ENCODE assay signal across 8 mouse cellular contexts in the genomic region with DNA sequence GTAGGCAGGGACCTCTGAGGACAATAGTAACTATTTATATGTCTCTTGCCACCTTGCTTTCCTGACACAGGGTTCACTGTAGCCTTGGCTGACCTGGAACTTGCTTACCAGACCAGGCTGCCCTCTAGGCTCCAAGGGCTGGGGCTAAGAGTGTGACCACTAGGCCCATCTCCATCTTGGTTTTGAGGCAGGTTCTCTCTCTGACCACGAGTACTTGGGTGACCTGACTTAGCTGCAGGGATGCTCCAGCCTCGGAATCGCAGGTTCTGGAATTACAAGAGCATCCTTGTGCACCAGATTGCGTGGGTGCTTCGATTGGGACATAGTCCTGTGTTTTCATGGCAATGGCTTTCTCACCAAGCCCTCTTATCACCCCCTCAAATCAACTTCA. TPM values are rescaled to one million over a fixed set of nuclear protein-coding genes. Genes with fewer than 3 reads are reported as not detected.
DNase-seq lines count a peak whose midpoint lies in the region; ATAC-seq lines count a peak whose summit lies in the region.

No protein-coding gene starts in this region.

- no peak for ATAC-seq in heart, embryonic 15.5 days (replicated peaks; ENCODE audit: insufficient number of reproducible peaks, insufficient read depth, low FRiP score, low read depth)
- no peak for ATAC-seq in midbrain, embryonic 11.5 days (ENCODE audit: low FRiP score)
- no peak for ATAC-seq in midbrain, embryonic 16.5 days
- no peak for ATAC-seq in hindbrain, embryonic 15.5 days (ENCODE audit: low FRiP score, low read depth)
- no peak for ATAC-seq in neural tube, embryonic 15.5 days (ENCODE audit: low FRiP score)

- H3K36me3 ChIP-seq in heart, embryonic 15.5 days = peaks cover 18% of the 10 kb centered on the region
- 0 out of 2 replicates have a peak, but pooled peaks cover 3% of the 10 kb centered on the region for H3K36me3 ChIP-seq in midbrain, embryonic 11.5 days (ENCODE audit: control insufficient read depth, insufficient read depth, low read length)
- peaks cover 8% of the 10 kb centered on the region for H3K36me3 ChIP-seq in midbrain, embryonic 16.5 days (ENCODE audit: control insufficient read depth, insufficient read depth, low read length)
- peaks cover 11% of the 10 kb centered on the region; the same call in 1 of the 2 replicates for H3K36me3 ChIP-seq in hindbrain, embryonic 15.5 days
- peaks cover 17% of the 10 kb centered on the region for H3K36me3 ChIP-seq in neural tube, embryonic 15.5 days

- peaks cover 60% of the 10 kb centered on the region for H3K4me1 ChIP-seq in heart, embryonic 15.5 days (replicated peaks)
- peaks cover 42% of the 10 kb centered on the region for H3K4me1 ChIP-seq in midbrain, embryonic 11.5 days (ENCODE audit: control insufficient read depth, insufficient read depth, low read length)
- peaks cover 13% of the 10 kb centered on the region for H3K4me1 ChIP-seq in midbrain, embryonic 16.5 days (ENCODE audit: control insufficient read depth, insufficient read depth, low read length)
- peaks cover 21% of the 10 kb centered on the region for H3K4me1 ChIP-seq in hindbrain, embryonic 15.5 days (replicated peaks)
- H3K4me1 ChIP-seq in neural tube, embryonic 15.5 days = peaks cover 31% of the 10 kb centered on the region

- peak overlapping the region; percentile 6; the same call in 1 of the 2 replicates for H3K4me2 ChIP-seq in heart, embryonic 15.5 days
- H3K4me2 ChIP-seq in midbrain, embryonic 11.5 days = no peak overlapping the region
- no peak overlapping the region for H3K4me2 ChIP-seq in midbrain, embryonic 16.5 days (ENCODE audit: low read length)
- H3K4me2 ChIP-seq in hindbrain, embryonic 15.5 days = no peak overlapping the region
- no peak overlapping the region for H3K4me2 ChIP-seq in neural tube, embryonic 15.5 days

- DNase-seq in heart, adult 9 months (ENCODE audit: low spot score in 2 of 2) = no peak
- DNase-seq in midbrain, embryonic 11.5 days (ENCODE audit: low spot score, missing footprints) = no peak
- DNase-seq in retina, postnatal 1 day = no peak
- DNase-seq in right cerebral cortex, postnatal 14 days = no peak

- no peaks in the 10 kb centered on the region for H3K27me3 ChIP-seq in heart, embryonic 15.5 days
- no peaks in the 10 kb centered on the region for H3K27me3 ChIP-seq in midbrain, embryonic 11.5 days (ENCODE audit: control insufficient read depth, insufficient read depth, low read length)
- H3K27me3 ChIP-seq in midbrain, embryonic 16.5 days (ENCODE audit: control insufficient read depth, insufficient read depth, low read depth, low read length) = no peaks in the 10 kb centered on the region
- no peaks in the 10 kb centered on the region for H3K27me3 ChIP-seq in hindbrain, embryonic 15.5 days
- H3K27me3 ChIP-seq in neural tube, embryonic 15.5 days (replicated peaks) = no peaks in the 10 kb centered on the region

- no peak overlapping the region for H3K4me3 ChIP-seq in heart, embryonic 15.5 days
- H3K4me3 ChIP-seq in midbrain, embryonic 11.5 days (ENCODE audit: low read depth, low read length) = no peak overlapping the region
- H3K4me3 ChIP-seq in midbrain, embryonic 16.5 days (ENCODE audit: low read depth, low read length) = no peak overlapping the region
- no peak overlapping the region for H3K4me3 ChIP-seq in hindbrain, embryonic 15.5 days
- no peak overlapping the region for H3K4me3 ChIP-seq in neural tube, embryonic 15.5 days (replicated peaks)

- no peaks in the 10 kb centered on the region for H3K9me3 ChIP-seq in heart, embryonic 15.5 days (replicated peaks)
- no peaks in the 10 kb centered on the region for H3K9me3 ChIP-seq in midbrain, embryonic 11.5 days (ENCODE audit: control insufficient read depth, low read length)
- H3K9me3 ChIP-seq in midbrain, embryonic 16.5 days (replicated peaks; ENCODE audit: control insufficient read depth, low read length, poor library complexity, severe bottlenecking) = no peaks in the 10 kb centered on the region
- H3K9me3 ChIP-seq in hindbrain, embryonic 15.5 days = no peaks in the 10 kb centered on the region
- H3K9me3 ChIP-seq in neural tube, embryonic 15.5 days (replicated peaks) = no peaks in the 10 kb centered on the region

- H3K9ac ChIP-seq in heart, embryonic 15.5 days = peak overlapping the region; percentile 34; the same call in 1 of the 2 replicates
- no peak overlapping the region for H3K9ac ChIP-seq in midbrain, embryonic 11.5 days (ENCODE audit: low read length)
- H3K9ac ChIP-seq in midbrain, embryonic 16.5 days (ENCODE audit: low read depth, low read length) = no peak overlapping the region
- no peak overlapping the region for H3K9ac ChIP-seq in hindbrain, embryonic 15.5 days
- H3K9ac ChIP-seq in neural tube, embryonic 15.5 days (replicated peaks) = 0 out of 2 replicates have a peak overlapping the region, but pooled peaks have one; percentile 7

- H3K27ac ChIP-seq in heart, embryonic 15.5 days = peak overlapping the region; percentile 83
- H3K27ac ChIP-seq in midbrain, embryonic 11.5 days (ENCODE audit: low read depth, low read length) = peak overlapping the region; percentile 25; the same call in 1 of the 2 replicates
- H3K27ac ChIP-seq in midbrain, embryonic 16.5 days (ENCODE audit: low read length) = no peak overlapping the region
- H3K27ac ChIP-seq in hindbrain, embryonic 15.5 days (replicated peaks) = peak overlapping the region; percentile 90; the same call in 1 of the 2 replicates
- H3K27ac ChIP-seq in neural tube, embryonic 15.5 days (replicated peaks) = peak overlapping the region; percentile 75

- WGBS in heart, embryonic 15.5 days = 80% methylated on average over 5 of the region's 5 CpGs
- WGBS in midbrain, embryonic 11.5 days = 83% methylated on average over 5 of the region's 5 CpGs
- WGBS in midbrain, embryonic 16.5 days = 87% methylated on average over 5 of the region's 5 CpGs
- 89% methylated on average over 5 of the region's 5 CpGs for WGBS in hindbrain, embryonic 15.5 days
- 84% methylated on average over 5 of the region's 5 CpGs for WGBS in neural tube, embryonic 15.5 days

RNA-seq across cellular contexts. Expression of a gene that starts 5.4 kb away (rescaled TPM):
- polyA plus RNA-seq in heart, embryonic 15.5 days (2015; fragmentation: Nextera tagmentation; extraction: Ambion mirVana) = 628 and 658 TPM in 2 replicates
- 581 and 594 TPM in 2 replicates for polyA plus RNA-seq in midbrain, embryonic 11.5 days (2014; fragmentation: Nextera tagmentation; extraction: Ambion mirVana)
- 509 and 552 TPM in 2 replicates for polyA plus RNA-seq in midbrain, embryonic 16.5 days (2015; fragmentation: Nextera tagmentation; extraction: Ambion mirVana)
- 583 and 596 TPM in 2 replicates for polyA plus RNA-seq in hindbrain, embryonic 15.5 days (2015; fragmentation: Nextera tagmentation; extraction: Ambion mirVana)
- polyA plus RNA-seq in neural tube, embryonic 15.5 days (2015; fragmentation: Nextera tagmentation; extraction: Ambion mirVana) = 559 and 600 TPM in 2 replicates

RNA-seq across cellular contexts. Expression of a gene that starts 12.8 kb away (rescaled TPM):
- polyA plus RNA-seq in heart, embryonic 15.5 days (2015; fragmentation: Nextera tagmentation; extraction: Ambion mirVana) = 115 and 136 TPM in 2 replicates
- 200 and 225 TPM in 2 replicates for polyA plus RNA-seq in midbrain, embryonic 11.5 days (2014; fragmentation: Nextera tagmentation; extraction: Ambion mirVana)
- polyA plus RNA-seq in midbrain, embryonic 16.5 days (2015; fragmentation: Nextera tagmentation; extraction: Ambion mirVana) = 124 and 131 TPM in 2 replicates
- 141 and 145 TPM in 2 replicates for polyA plus RNA-seq in hindbrain, embryonic 15.5 days (2015; fragmentation: Nextera tagmentation; extraction: Ambion mirVana)
- polyA plus RNA-seq in neural tube, embryonic 15.5 days (2015; fragmentation: Nextera tagmentation; extraction: Ambion mirVana) = 134 and 148 TPM in 2 replicates

RNA-seq across cellular contexts. Expression of a gene that starts 35.9 kb away (rescaled TPM):
- 4.7 and 14.4 TPM in 2 replicates for polyA plus RNA-seq in heart, embryonic 15.5 days (2015; fragmentation: Nextera tagmentation; extraction: Ambion mirVana)
- polyA plus RNA-seq in midbrain, embryonic 11.5 days (2014; fragmentation: Nextera tagmentation; extraction: Ambion mirVana) = 3.6 and 3.8 TPM in 2 replicates
- polyA plus RNA-seq in midbrain, embryonic 16.5 days (2015; fragmentation: Nextera tagmentation; extraction: Ambion mirVana) = 1.2 TPM in 2 replicates
- 2.3 and 2.5 TPM in 2 replicates for polyA plus RNA-seq in hindbrain, embryonic 15.5 days (2015; fragmentation: Nextera tagmentation; extraction: Ambion mirVana)
- polyA plus RNA-seq in neural tube, embryonic 15.5 days (2015; fragmentation: Nextera tagmentation; extraction: Ambion mirVana) = 2.0 and 13.7 TPM in 2 replicates

RNA-seq across cellular contexts. Expression of a gene that starts 53.0 kb away (rescaled TPM):
- 8.3 and 13.9 TPM in 2 replicates for polyA plus RNA-seq in heart, embryonic 15.5 days (2015; fragmentation: Nextera tagmentation; extraction: Ambion mirVana)
- polyA plus RNA-seq in midbrain, embryonic 11.5 days (2014; fragmentation: Nextera tagmentation; extraction: Ambion mirVana) = 7.0 and 7.3 TPM in 2 replicates
- 11.6 and 12.5 TPM in 2 replicates for polyA plus RNA-seq in midbrain, embryonic 16.5 days (2015; fragmentation: Nextera tagmentation; extraction: Ambion mirVana)
- polyA plus RNA-seq in hindbrain, embryonic 15.5 days (2015; fragmentation: Nextera tagmentation; extraction: Ambion mirVana) = 12.6 and 12.9 TPM in 2 replicates
- polyA plus RNA-seq in neural tube, embryonic 15.5 days (2015; fragmentation: Nextera tagmentation; extraction: Ambion mirVana) = 11.7 and 12.8 TPM in 2 replicates

RNA-seq across cellular contexts. Expression of a gene that starts 56.1 kb away (rescaled TPM):
- polyA plus RNA-seq in heart, embryonic 15.5 days (2015; fragmentation: Nextera tagmentation; extraction: Ambion mirVana) = 2.1 and 3.9 TPM in 2 replicates
- polyA plus RNA-seq in midbrain, embryonic 11.5 days (2014; fragmentation: Nextera tagmentation; extraction: Ambion mirVana) = 2.8 and 2.9 TPM in 2 replicates
- polyA plus RNA-seq in midbrain, embryonic 16.5 days (2015; fragmentation: Nextera tagmentation; extraction: Ambion mirVana) = 4.1 and 4.8 TPM in 2 replicates
- 4.8 and 5.4 TPM in 2 replicates for polyA plus RNA-seq in hindbrain, embryonic 15.5 days (2015; fragmentation: Nextera tagmentation; extraction: Ambion mirVana)
- 5.2 and 5.6 TPM in 2 replicates for polyA plus RNA-seq in neural tube, embryonic 15.5 days (2015; fragmentation: Nextera tagmentation; extraction: Ambion mirVana)

Comparison
In these comparisons a context has a peak if more than half of its experiments do, and no peak if none do; other contexts are left out.
1. H3K9ac ChIP-seq: peak in heart, embryonic 15.5 days (single experiment) and neural tube, embryonic 15.5 days (single experiment); none in midbrain, embryonic 11.5 days (single experiment), midbrain, embryonic 16.5 days (single experiment) and hindbrain, embryonic 15.5 days (single experiment).